Mouse (Mus musculus): ENCODE results near the gene Rnf31. TPM values are rescaled to one million over a fixed set of nuclear protein-coding genes. Genes with fewer than 3 reads are reported as not detected.
A peak's percentile ranks its signal among the peaks of the same experiment; 100 is the strongest.

Gene Rnf31
- total and polyA plus RNA-seq, 3 experiments: 12.9 to 24.5 TPM; not detected in 1

- Histone ChIP-seq H3K9me3 (replicated peaks; ENCODE audit: insufficient read depth, low read length) (no peaks in the 10 kb centered on the region), H3K4me3 (ENCODE audit: control insufficient read depth in 1 of 2, insufficient read depth in 1 of 2, low read depth in 2 of 2, low read length in 2 of 2) (no peak overlapping the region), H3K79me2 (ENCODE audit: control insufficient read depth, insufficient read depth, low read length, poor library complexity) (peaks cover 42% of the 10 kb centered on the region), H3K27ac (ENCODE audit: control insufficient read depth, low read depth, low read length) (no peak overlapping the region), H3K4me1 (ENCODE audit: control insufficient read depth in 1 of 2, insufficient read depth in 2 of 2, low read length in 2 of 2) (peaks cover 0 to 14% of the 10 kb centered on the region in 2 experiments; a peak in 2 of 4 replicates), H3K36me3 (ENCODE audit: control insufficient read depth in 1 of 2, insufficient read depth in 2 of 2, low read length in 2 of 2) (peaks cover 4 to 15% of the 10 kb centered on the region in 2 experiments), H3K27me3 (ENCODE audit: control insufficient read depth in 1 of 2, insufficient read depth in 2 of 2, low read length in 2 of 2) (no peaks in the 10 kb centered on the region), H3K9ac (ENCODE audit: control insufficient read depth, low read depth, low read length, poor library complexity, severe bottlenecking) (no peak overlapping the region)
- TF ChIP-seq ZKSCAN1 (IDR thresholded peaks at IDR 0.05; ENCODE audit: low read depth, low read length) (no peak), GATA1 (IDR thresholded peaks at IDR 0.05; ENCODE audit: low read depth, low read length) (no peak), JUND (IDR thresholded peaks at IDR 0.05; ENCODE audit: low read depth, low read length) (no peak), TAL1 (IDR thresholded peaks at IDR 0.05; ENCODE audit: low read length) (no peak), POLR2A (IDR thresholded peaks at IDR 0.05; ENCODE audit: control insufficient read depth in 1 of 2, insufficient read depth in 1 of 2, low read depth in 1 of 2, low read length in 2 of 2, poor library complexity in 1 of 2) (no peak), GABPA (IDR thresholded peaks at IDR 0.05; ENCODE audit: low read depth, low read length) (no peak), MAFK (IDR thresholded peaks at IDR 0.05; ENCODE audit: borderline replicate concordance, low read depth, low read length) (no peak), USF2 (IDR thresholded peaks at IDR 0.05; ENCODE audit: borderline replicate concordance in 1 of 2, insufficient read depth in 1 of 2, low read depth in 1 of 2, low read length in 2 of 2) (no peak), MXI1 (IDR thresholded peaks at IDR 0.05; ENCODE audit: low read depth, low read length) (no peak), NELFE (IDR thresholded peaks at IDR 0.05; ENCODE audit: low read depth, low read length) (no peak), NRF1 (IDR thresholded peaks at IDR 0.05; ENCODE audit: insufficient read depth, low read depth, low read length, poor library complexity, severe bottlenecking) (no peak)
- no peak for DNase-seq (ENCODE audit: low read depth, low spot score)
Measured at GRCm38 (mm10) chr14:55641291-55641690, 49.8 kb downstream of the Rnf31 start.

GRCm38 (mm10) chr14:55642679-55643059, 51.2 kb downstream of the Rnf31 start:
- Histone ChIP-seq H3K9me3 (replicated peaks; ENCODE audit: insufficient read depth, low read length) (no peaks in the 10 kb centered on the region), H3K79me2 (ENCODE audit: control insufficient read depth, insufficient read depth, low read length, poor library complexity) (peaks cover 42% of the 10 kb centered on the region), H3K4me3 (ENCODE audit: control insufficient read depth in 1 of 2, insufficient read depth in 1 of 2, low read depth in 2 of 2, low read length in 2 of 2) (peak overlapping the region; percentile 76 to 83), H3K27me3 (ENCODE audit: control insufficient read depth in 1 of 2, insufficient read depth in 2 of 2, low read length in 2 of 2) (no peaks in the 10 kb centered on the region), H3K9ac (ENCODE audit: control insufficient read depth, low read depth, low read length, poor library complexity, severe bottlenecking) (peak overlapping the region; percentile 87), H3K27ac (ENCODE audit: control insufficient read depth, low read depth, low read length) (peak overlapping the region; percentile 86), H3K36me3 (ENCODE audit: control insufficient read depth in 1 of 2, insufficient read depth in 2 of 2, low read length in 2 of 2) (peaks cover 3 to 15% of the 10 kb centered on the region in 2 experiments; a peak in 3 of 4 replicates), H3K4me1 (ENCODE audit: control insufficient read depth in 1 of 2, insufficient read depth in 2 of 2, low read length in 2 of 2) (peaks cover 0 to 14% of the 10 kb centered on the region in 2 experiments; a peak in 2 of 4 replicates)
- TF ChIP-seq MAX (IDR thresholded peaks at IDR 0.05; ENCODE audit: low read length) (no peak), TBP (IDR thresholded peaks at IDR 0.05; ENCODE audit: low read depth, low read length) (no peak), ELF1 (IDR thresholded peaks at IDR 0.05; ENCODE audit: low read depth, low read length) (no peak), TAL1 (IDR thresholded peaks at IDR 0.05; ENCODE audit: low read length) (no peak), CHD2 (IDR thresholded peaks at IDR 0.05; ENCODE audit: low read length) (no peak), SMC3 (IDR thresholded peaks at IDR 0.05; ENCODE audit: low read depth, low read length) (no peak), MYB (IDR thresholded peaks at IDR 0.05; ENCODE audit: low read depth, low read length) (no peak), POLR2A (IDR thresholded peaks at IDR 0.05; ENCODE audit: control insufficient read depth in 1 of 2, insufficient read depth in 1 of 2, low read depth in 1 of 2, low read length in 2 of 2, poor library complexity in 1 of 2) (no peak), CHD1 (IDR thresholded peaks at IDR 0.05; ENCODE audit: low read depth, low read length) (no peak), RCOR1 (IDR thresholded peaks at IDR 0.05; ENCODE audit: low read depth, low read length) (no peak), EP300 (IDR thresholded peaks at IDR 0.05; ENCODE audit: low read depth in 1 of 2, low read length in 2 of 2) (no peak), ZKSCAN1 (IDR thresholded peaks at IDR 0.05; ENCODE audit: low read depth, low read length) (no peak), MEF2A (IDR thresholded peaks at IDR 0.05; ENCODE audit: extremely low read depth, insufficient replicate concordance, low read depth, low read length, poor library complexity, severe bottlenecking) (no peak)
- DNase-seq (ENCODE audit: low read depth, low spot score): no peak
